ENCODE assay signal across 8 mouse cellular contexts in genomic region chrX:77597674-77598073, GRCm38 (mm10).
DNase-seq lines count a peak whose midpoint lies in the region.

No protein-coding gene starts in this region.

- DNase-seq in kidney, postnatal 10 days = peak; percentile 10
- no peak for DNase-seq in kidney, adult 18-20 months
- DNase-seq in adrenal gland, postnatal 10 days = peak; percentile 24
- peak; percentile 69 for DNase-seq in cerebellum, adult 9-10 months
- DNase-seq in right cerebral cortex, postnatal 10 days (ENCODE audit: low spot score in 2 of 2) = peak; percentile 44 to 45
- no peak for DNase-seq in thymus, postnatal 10 days (ENCODE audit: low spot score in 2 of 2)
- DNase-seq in gastrocnemius, adult 8-10 months (ENCODE audit: low spot score in 2 of 2) = no peak
- no peak for DNase-seq in lung, postnatal 14 days

Comparison
In these comparisons a context has a peak if more than half of its experiments do, and no peak if none do; other contexts are left out.
1. DNase-seq: peak in kidney, postnatal 10 days (single experiment), adrenal gland, postnatal 10 days (single experiment), cerebellum, adult 9-10 months (single experiment) and right cerebral cortex, postnatal 10 days (2 of 2); none in kidney, adult 18-20 months (single experiment), thymus, postnatal 10 days (0 of 2), gastrocnemius, adult 8-10 months (0 of 2) and lung, postnatal 14 days (single experiment).